Mouse (Mus musculus) testis, adult 2 months (tissue): ENCODE measurements around the gene Mcm5.

Experiments
- CTCF ChIP-seq: fragments of 200-500 bp; IDR thresholded peaks from 2 replicates; pipeline ENCODE4 v1.5.1; 2012; ENCODE audit warnings: low read depth, mild to moderate bottlenecking, inconsistent platforms, low read length, moderate library complexity; ENCODE audit not compliant: control insufficient read depth, insufficient read depth, insufficient replicate concordance
- POLR2A ChIP-seq: fragments of 200-500 bp; IDR thresholded peaks from 2 replicates; pipeline ENCODE4 v1.6.1; 2012; ENCODE audit warnings: low read depth, mild to moderate bottlenecking, inconsistent platforms, low read length, moderate library complexity; ENCODE audit not compliant: control insufficient read depth

GRCm38 (mm10) chr8:75127406-75127805 lies 18.0 kb downstream of the Mcm5 start:
- TF ChIP-seq CTCF: no peak
- TF ChIP-seq POLR2A: no peak
